Mouse (Mus musculus): Measurements from ENCODE around the gene Npw. TPM values are rescaled to one million over a fixed set of nuclear protein-coding genes. Genes with fewer than 3 reads are reported as not detected.

Gene Npw
- polyA plus RNA-seq, 1 experiment, result 0.19 TPM

- TF ChIP-seq POLR2A (IDR thresholded peaks at IDR 0.05; ENCODE audit: control insufficient read depth, low read depth, low read length) (no peak), CTCF (IDR thresholded peaks at IDR 0.05; ENCODE audit: control insufficient read depth, insufficient read depth, insufficient replicate concordance, low read depth, low read length) (no peak)
- Histone ChIP-seq H3K36me3 (ENCODE audit: control insufficient read depth, insufficient read depth, low read length) (no peaks in the 10 kb centered on the region), H3K4me3 (ENCODE audit: control insufficient read depth, low read depth, low read length) (no peak overlapping the region), H3K27ac (ENCODE audit: control insufficient read depth, insufficient read depth, low read depth, low read length) (no peak overlapping the region), H3K4me1 (ENCODE audit: control insufficient read depth, insufficient read depth, low read length) (peaks cover 9% of the 10 kb centered on the region), H3K27me3 (ENCODE audit: control insufficient read depth, insufficient read depth, low read length) (no peaks in the 10 kb centered on the region)
Measured at GRCm38 (mm10) chr17:24639571-24639988, 18.7 kb downstream of the Npw start.

- Histone ChIP-seq H3K27ac (ENCODE audit: control insufficient read depth, insufficient read depth, low read depth, low read length) (no peak overlapping the region), H3K4me1 (ENCODE audit: control insufficient read depth, insufficient read depth, low read length) (peaks cover 7% of the 10 kb centered on the region), H3K27me3 (ENCODE audit: control insufficient read depth, insufficient read depth, low read length) (no peaks in the 10 kb centered on the region), H3K4me3 (ENCODE audit: control insufficient read depth, low read depth, low read length) (no peak overlapping the region), H3K36me3 (ENCODE audit: control insufficient read depth, insufficient read depth, low read length) (no peaks in the 10 kb centered on the region)
- no peak for TF ChIP-seq CTCF (IDR thresholded peaks at IDR 0.05; ENCODE audit: control insufficient read depth, insufficient read depth, insufficient replicate concordance, low read depth, low read length)
- no peak for TF ChIP-seq POLR2A (IDR thresholded peaks at IDR 0.05; ENCODE audit: control insufficient read depth, low read depth, low read length)
Measured at GRCm38 (mm10) chr17:24638840-24639239, 19.4 kb downstream of the Npw start.

GRCm38 (mm10) chr17:24638214-24638613 lies 20.0 kb downstream of the Npw start:
- Histone ChIP-seq H3K4me3 (ENCODE audit: control insufficient read depth, low read depth, low read length) (no peak overlapping the region), H3K27ac (ENCODE audit: control insufficient read depth, insufficient read depth, low read depth, low read length) (peak overlapping the region; percentile 7; the same call in 1 of the 2 replicates), H3K36me3 (ENCODE audit: control insufficient read depth, insufficient read depth, low read length) (no peaks in the 10 kb centered on the region), H3K27me3 (ENCODE audit: control insufficient read depth, insufficient read depth, low read length) (no peaks in the 10 kb centered on the region), H3K4me1 (ENCODE audit: control insufficient read depth, insufficient read depth, low read length) (peaks cover 9% of the 10 kb centered on the region)
- TF ChIP-seq POLR2A (IDR thresholded peaks at IDR 0.05; ENCODE audit: control insufficient read depth, low read depth, low read length) (no peak), CTCF (IDR thresholded peaks at IDR 0.05; ENCODE audit: control insufficient read depth, insufficient read depth, insufficient replicate concordance, low read depth, low read length) (no peak)

GRCm38 (mm10) chr17:24636781-24637481 lies 21.3 kb downstream of the Npw start:
- TF ChIP-seq POLR2A (IDR thresholded peaks at IDR 0.05; ENCODE audit: control insufficient read depth, low read depth, low read length), result no peak
- no peak for TF ChIP-seq CTCF (IDR thresholded peaks at IDR 0.05; ENCODE audit: control insufficient read depth, insufficient read depth, insufficient replicate concordance, low read depth, low read length)
- Histone ChIP-seq H3K27me3 (ENCODE audit: control insufficient read depth, insufficient read depth, low read length) (no peaks in the 10 kb centered on the region), H3K4me3 (ENCODE audit: control insufficient read depth, low read depth, low read length) (no peak overlapping the region), H3K27ac (ENCODE audit: control insufficient read depth, insufficient read depth, low read depth, low read length) (no peak overlapping the region), H3K4me1 (ENCODE audit: control insufficient read depth, insufficient read depth, low read length) (peaks cover 20% of the 10 kb centered on the region), H3K36me3 (ENCODE audit: control insufficient read depth, insufficient read depth, low read length) (no peaks in the 10 kb centered on the region)

GRCm38 (mm10) chr17:24635694-24636093 lies 22.6 kb downstream of the Npw start:
- H3K27ac ChIP-seq (ENCODE audit: control insufficient read depth, insufficient read depth, low read depth, low read length), result no peak overlapping the region
- H3K36me3 ChIP-seq (ENCODE audit: control insufficient read depth, insufficient read depth, low read length), result no peaks in the 10 kb centered on the region
- no peaks in the 10 kb centered on the region for H3K27me3 ChIP-seq (ENCODE audit: control insufficient read depth, insufficient read depth, low read length)
- TF ChIP-seq CTCF (IDR thresholded peaks at IDR 0.05; ENCODE audit: control insufficient read depth, insufficient read depth, insufficient replicate concordance, low read depth, low read length) (no peak), POLR2A (IDR thresholded peaks at IDR 0.05; ENCODE audit: control insufficient read depth, low read depth, low read length) (no peak)
- H3K4me3 ChIP-seq (ENCODE audit: control insufficient read depth, low read depth, low read length), result no peak overlapping the region
- peaks cover 20% of the 10 kb centered on the region for H3K4me1 ChIP-seq (ENCODE audit: control insufficient read depth, insufficient read depth, low read length)

- H3K4me1 ChIP-seq (ENCODE audit: control insufficient read depth, insufficient read depth, low read length), result peaks cover 20% of the 10 kb centered on the region
- H3K27me3 ChIP-seq (ENCODE audit: control insufficient read depth, insufficient read depth, low read length), result no peaks in the 10 kb centered on the region
- TF ChIP-seq CTCF (IDR thresholded peaks at IDR 0.05; ENCODE audit: control insufficient read depth, insufficient read depth, insufficient replicate concordance, low read depth, low read length) (no peak), POLR2A (IDR thresholded peaks at IDR 0.05; ENCODE audit: control insufficient read depth, low read depth, low read length) (no peak)
- H3K36me3 ChIP-seq (ENCODE audit: control insufficient read depth, insufficient read depth, low read length), result no peaks in the 10 kb centered on the region
- H3K4me3 ChIP-seq (ENCODE audit: control insufficient read depth, low read depth, low read length), result no peak overlapping the region
- no peak overlapping the region for H3K27ac ChIP-seq (ENCODE audit: control insufficient read depth, insufficient read depth, low read depth, low read length)
Measured at GRCm38 (mm10) chr17:24635024-24635423, 23.2 kb downstream of the Npw start.

GRCm38 (mm10) chr17:24633831-24634230 lies 24.4 kb downstream of the Npw start:
- Histone ChIP-seq H3K27me3 (ENCODE audit: control insufficient read depth, insufficient read depth, low read length) (no peaks in the 10 kb centered on the region), H3K4me1 (ENCODE audit: control insufficient read depth, insufficient read depth, low read length) (peaks cover 13% of the 10 kb centered on the region), H3K4me3 (ENCODE audit: control insufficient read depth, low read depth, low read length) (no peak overlapping the region), H3K36me3 (ENCODE audit: control insufficient read depth, insufficient read depth, low read length) (no peaks in the 10 kb centered on the region), H3K27ac (ENCODE audit: control insufficient read depth, insufficient read depth, low read depth, low read length) (no peak overlapping the region)
- TF ChIP-seq POLR2A (IDR thresholded peaks at IDR 0.05; ENCODE audit: control insufficient read depth, low read depth, low read length) (no peak), CTCF (IDR thresholded peaks at IDR 0.05; ENCODE audit: control insufficient read depth, insufficient read depth, insufficient replicate concordance, low read depth, low read length) (no peak)
